Mouse (Mus musculus) stomach, postnatal 0 days (tissue): ENCODE data around the gene Prmt3. TPM values are rescaled to one million over a fixed set of nuclear protein-coding genes. Genes with fewer than 3 reads are reported as not detected.

Experiments used
- ATAC-seq: fragments of 200-750 bp; cut with Nextera tagmentation; 2 replicates; pipeline ENCODE4 v1.8.0; 2017; ENCODE audit not compliant: low FRiP score, low TSS enrichment
- DNase-seq: peaks from one replicate; pipeline ENCODE4 v3.0.0-alpha.2; 2016; ENCODE audit warnings: low spot score
- H3K27ac ChIP-seq: fragments of 300-500 bp; sonication (generic); replicated peaks from 2 replicates; pipeline ENCODE4 v1.5.1; 2014; ENCODE audit warnings: mild to moderate bottlenecking, control low read depth
- H3K27me3 ChIP-seq: fragments of 300-500 bp; sonication (generic); 2 replicates; pipeline ENCODE4 v1.6.1; 2014; ENCODE audit warnings: low read length; ENCODE audit not compliant: control insufficient read depth, insufficient read depth
- H3K36me3 ChIP-seq: fragments of 300-500 bp; sonication (generic); 2 replicates; pipeline ENCODE4 v1.6.1; 2014; ENCODE audit warnings: low read length, mixed read lengths; ENCODE audit not compliant: control insufficient read depth, insufficient read depth
- H3K4me1 ChIP-seq: fragments of 300-500 bp; sonication (generic); replicated peaks from 2 replicates; pipeline ENCODE4 v1.6.1; 2014; ENCODE audit warnings: antibody characterized with exemption; ENCODE audit not compliant: control insufficient read depth, insufficient read depth
- H3K4me2 ChIP-seq: fragments of 300-500 bp; sonication (generic); replicated peaks from 2 replicates; pipeline ENCODE4 v1.6.1; 2014; ENCODE audit warnings: low read depth, mild to moderate bottlenecking, control low read depth, moderate library complexity
- H3K4me3 ChIP-seq: fragments of 300-500 bp; sonication (generic); 2 replicates; pipeline ENCODE4 v1.5.1; 2014; ENCODE audit warnings: low read depth, low read length, control low read depth
- H3K9ac ChIP-seq: fragments of 300-500 bp; sonication (generic); 2 replicates; pipeline ENCODE4 v1.6.1; 2014; ENCODE audit warnings: mild to moderate bottlenecking, low read length, control low read depth, mixed read lengths
- H3K9me3 ChIP-seq: fragments of 300-500 bp; sonication (generic); 2 replicates; pipeline ENCODE4 v1.6.1; 2016; ENCODE audit warnings: low read length; ENCODE audit not compliant: control insufficient read depth
- CTCF ChIP-seq: IDR thresholded peaks from 2 replicates; pipeline ENCODE4 v1.5.1; 2016; ENCODE audit warnings: antibody characterized with exemption, low read depth, mild to moderate bottlenecking, moderate library complexity
- EP300 ChIP-seq: optimal IDR thresholded peaks from 2 replicates; pipeline ENCODE3; 2016; ENCODE audit warnings: antibody characterized with exemption
- WGBS: fragments of 180-500 bp; shearing (Covaris S2); extraction: QIAGEN DNeasy Blood & Tissue Kit; methylation state at CpG from one replicate; pipeline ENCODE4 v1.1.7; 2014; 5-methylcytosine and 5-hydroxymethylcytosine counted together
- polyA plus RNA-seq: library from polyadenylated mRNA; unstranded; fragments of >200 nt; fragmentation: Nextera tagmentation; extraction: Ambion mirVana; gene quantifications from 2 replicates; pipeline ENCODE4 v1.2.1, GENCODE M21; 2015

Gene Prmt3
- polyA plus RNA-seq, 1 experiment from 2014 or later: 23.5 TPM

DNA sequence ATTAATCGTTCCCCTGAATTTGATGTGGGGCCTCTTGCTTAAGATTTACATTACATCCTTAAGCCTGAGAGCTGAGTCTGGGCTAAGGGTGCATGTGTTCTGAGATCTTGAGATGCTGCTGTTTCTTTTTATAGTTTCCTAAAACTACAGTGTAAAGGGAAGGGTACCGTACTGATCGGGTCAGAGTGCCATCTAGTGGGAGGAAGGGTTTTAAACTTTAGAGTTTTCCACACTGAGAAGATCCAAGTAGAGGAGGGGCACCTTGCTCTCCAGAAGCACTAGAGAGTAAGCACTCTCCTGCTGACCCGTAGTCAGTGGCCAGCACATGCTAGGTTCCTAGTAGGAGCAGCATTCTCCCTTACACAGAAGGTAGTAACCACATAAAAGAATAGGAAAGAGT is 33.2 kb downstream of the Prmt3 start:
- DNase-seq (no peak), ATAC-seq (no peak)
- no peak overlapping the region for H3K9ac ChIP-seq
- H3K4me1 ChIP-seq: no peaks in the 10 kb centered on the region
- H3K9me3 ChIP-seq: no peaks in the 10 kb centered on the region
- H3K4me3 ChIP-seq: no peak overlapping the region
- WGBS: 50% methylated on average over 4 of the region's 4 CpGs
- peaks cover 4% of the 10 kb centered on the region; the same call in 1 of the 2 replicates for H3K36me3 ChIP-seq
- no peak overlapping the region for H3K27ac ChIP-seq
- H3K27me3 ChIP-seq: no peaks in the 10 kb centered on the region
- TF ChIP-seq CTCF (peak; percentile 62), EP300 (no peak)
- H3K4me2 ChIP-seq: no peak overlapping the region

DNA sequence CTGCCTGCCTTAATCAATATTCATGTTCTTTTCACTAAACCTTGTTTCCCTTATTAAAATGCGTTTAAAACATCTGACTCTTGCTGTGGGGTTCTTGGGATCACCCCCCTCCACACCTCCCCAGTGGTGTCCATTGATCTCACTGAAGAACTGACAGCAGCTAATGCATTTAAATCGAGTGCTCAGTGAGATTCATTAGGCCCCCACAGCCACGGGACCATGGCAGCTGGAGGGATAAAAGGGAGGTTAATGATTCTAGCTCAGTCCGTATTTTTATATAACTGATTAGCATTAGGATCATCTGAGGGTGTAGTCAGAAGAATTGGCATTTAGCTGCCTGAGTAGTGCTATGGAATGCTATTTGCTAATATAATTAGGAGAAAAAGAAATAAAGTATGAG is 41.2 kb downstream of the Prmt3 start:
- Histone ChIP-seq H3K9ac (no peak overlapping the region), H3K9me3 (no peaks in the 10 kb centered on the region), H3K36me3 (no peaks in the 10 kb centered on the region), H3K27me3 (no peaks in the 10 kb centered on the region), H3K4me1 (no peaks in the 10 kb centered on the region), H3K4me2 (no peak overlapping the region), H3K4me3 (no peak overlapping the region), H3K27ac (no peak overlapping the region)
- ATAC-seq: no peak
- DNase-seq: no peak
- 76% methylated on average over 4 of the region's 4 CpGs for WGBS
- TF ChIP-seq EP300: no peak
- TF ChIP-seq CTCF: no peak

DNA sequence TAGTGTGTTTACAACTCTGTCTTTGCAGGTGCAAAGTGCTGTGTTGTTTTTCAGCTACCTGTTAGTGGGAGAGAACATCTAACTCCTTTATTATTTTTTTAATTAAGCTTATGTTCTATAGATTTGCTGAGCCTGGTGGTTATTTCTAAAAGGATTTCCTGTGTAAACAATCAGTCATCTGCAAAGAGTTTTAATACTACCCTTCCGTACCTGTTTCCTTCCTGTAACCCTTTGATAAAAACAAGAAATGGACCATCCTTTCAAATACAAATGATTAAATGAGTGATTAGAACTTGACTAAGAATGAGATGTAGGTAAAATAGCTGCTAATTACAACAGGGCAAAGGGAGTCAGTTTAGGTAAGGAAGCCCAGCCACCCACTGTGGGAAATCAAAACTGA is 43.2 kb downstream of the Prmt3 start:
- 63% methylated on average over 1 of the region's 1 CpGs for WGBS
- H3K4me1 ChIP-seq: no peaks in the 10 kb centered on the region
- no peak overlapping the region for H3K9ac ChIP-seq
- DNase-seq (no peak), ATAC-seq (no peak)
- no peaks in the 10 kb centered on the region for H3K9me3 ChIP-seq
- H3K4me2 ChIP-seq: no peak overlapping the region
- no peak overlapping the region for H3K27ac ChIP-seq
- H3K4me3 ChIP-seq: no peak overlapping the region
- H3K27me3 ChIP-seq: no peaks in the 10 kb centered on the region
- TF ChIP-seq CTCF (no peak), EP300 (no peak)
- H3K36me3 ChIP-seq: no peaks in the 10 kb centered on the region

DNA sequence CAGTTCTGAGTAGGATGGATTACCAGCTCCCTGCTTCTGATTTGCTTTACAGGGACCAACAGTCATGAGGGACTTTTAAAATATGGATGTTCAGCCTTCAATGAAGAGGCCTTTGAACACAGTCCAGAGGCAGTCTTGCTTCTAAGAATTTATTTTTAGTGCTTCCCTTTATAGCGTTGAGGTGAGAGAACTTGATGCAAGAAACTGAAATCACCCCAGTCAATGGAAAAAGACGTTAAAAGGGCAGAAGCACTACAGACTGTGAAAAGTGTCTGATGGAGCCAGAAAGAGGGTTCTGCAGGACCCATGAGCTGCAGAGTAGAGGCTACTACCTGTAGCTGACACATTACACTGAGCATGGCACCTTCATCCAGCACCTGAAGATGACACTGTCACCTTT is 43.9 kb downstream of the Prmt3 start:
- WGBS: 70% methylated on average over 2 of the region's 2 CpGs
- no peak for DNase-seq

DNA sequence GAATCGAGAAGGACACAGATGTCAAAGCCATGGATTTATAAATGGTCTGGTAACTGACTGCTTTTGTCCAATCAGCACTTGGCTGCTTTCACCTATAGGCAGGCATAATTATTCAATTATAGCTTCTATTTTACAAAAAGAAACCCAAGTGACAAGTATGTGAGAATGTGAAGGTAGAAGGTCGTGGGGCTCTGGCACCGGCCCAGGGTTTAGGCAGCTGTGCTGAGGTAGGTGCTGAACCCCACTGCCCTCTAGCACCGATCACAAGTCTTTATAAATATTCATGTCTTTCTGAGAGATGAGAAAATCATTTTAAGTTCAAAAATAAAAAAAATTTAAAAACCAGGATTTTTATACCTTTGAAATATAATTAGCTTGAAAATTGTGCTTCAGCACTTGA is 45.4 kb downstream of the Prmt3 start:
- Histone ChIP-seq H3K9me3 (no peaks in the 10 kb centered on the region), H3K4me2 (no peak overlapping the region), H3K4me3 (no peak overlapping the region), H3K27ac (no peak overlapping the region), H3K9ac (no peak overlapping the region), H3K36me3 (peaks cover 2% of the 10 kb centered on the region; the same call in 1 of the 2 replicates), H3K27me3 (no peaks in the 10 kb centered on the region), H3K4me1 (no peaks in the 10 kb centered on the region)
- 84% methylated on average over 4 of the region's 4 CpGs for WGBS
- DNase-seq (no peak), ATAC-seq (no peak)
- no peak for TF ChIP-seq EP300
- TF ChIP-seq CTCF: no peak

More for the DNA sequence above, 43.9 kb downstream of the Prmt3 start:
- H3K9me3 ChIP-seq: no peaks in the 10 kb centered on the region
- no peaks in the 10 kb centered on the region for H3K4me1 ChIP-seq
- no peak for TF ChIP-seq CTCF
- 0 out of 2 replicates have a peak, but pooled peaks cover 2% of the 10 kb centered on the region for H3K36me3 ChIP-seq
- no peak overlapping the region for H3K27ac ChIP-seq
- H3K27me3 ChIP-seq: no peaks in the 10 kb centered on the region
- ATAC-seq: no peak
- no peak overlapping the region for H3K4me3 ChIP-seq
- no peak overlapping the region for H3K9ac ChIP-seq
- no peak overlapping the region for H3K4me2 ChIP-seq

DNA sequence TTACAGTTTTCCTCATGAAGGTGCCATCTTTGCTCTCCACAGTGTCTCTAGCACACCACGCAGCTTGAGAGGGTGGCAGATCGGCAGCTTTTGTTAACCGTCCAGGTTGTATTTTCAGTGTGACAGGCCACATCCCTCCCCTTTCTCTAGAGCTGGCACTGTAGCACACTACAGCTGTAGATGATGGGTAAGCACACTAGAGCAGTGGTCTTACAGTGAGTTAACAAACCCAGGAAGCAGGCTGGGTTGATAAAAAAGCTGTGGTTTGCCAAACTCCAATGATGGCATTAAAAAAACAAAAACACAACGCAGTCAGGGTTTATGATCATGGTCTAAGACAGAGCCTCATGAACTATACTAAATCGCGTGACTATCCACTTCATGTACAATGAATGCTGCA is 45.9 kb downstream of the Prmt3 start:
- Histone ChIP-seq H3K9ac (no peak overlapping the region), H3K36me3 (peaks cover 6% of the 10 kb centered on the region; the same call in 1 of the 2 replicates), H3K27ac (no peak overlapping the region), H3K9me3 (no peaks in the 10 kb centered on the region), H3K27me3 (no peaks in the 10 kb centered on the region), H3K4me2 (no peak overlapping the region), H3K4me1 (no peaks in the 10 kb centered on the region), H3K4me3 (no peak overlapping the region)
- WGBS: 93% methylated on average over 6 of the region's 6 CpGs
- ATAC-seq: no peak
- no peak for TF ChIP-seq CTCF
- TF ChIP-seq EP300: no peak
- no peak for DNase-seq
